ENCODE assay signal across 29 mouse cellular contexts in genomic region chr4:49456171-49456570, GRCm38 (mm10). TPM values are rescaled to one million over a fixed set of nuclear protein-coding genes. Genes with fewer than 3 reads are reported as not detected.
"Had no signal": no experiment of that assay in that cellular context is flagged by ENCODE, and none has a peak within 500 bp of the region (broad histone marks: within the 10 kb centered on the region; RNA-seq: fewer than 3 reads in every experiment).

No protein-coding gene starts in this region.

- H3K4me3 ChIP-seq: gastrocnemius, adult 2 months; heart, embryonic 10.5 days; heart, embryonic 12.5 days; hindbrain, embryonic 10.5 days; hindbrain, embryonic 12.5 days; intestine, embryonic 15.5 days; limb, embryonic 13.5 days; limb, embryonic 15.5 days had no signal

- H3K9me3 ChIP-seq: heart, embryonic 10.5 days; heart, embryonic 12.5 days; hindbrain, embryonic 10.5 days; hindbrain, embryonic 12.5 days; intestine, embryonic 15.5 days; limb, embryonic 13.5 days; limb, embryonic 15.5 days had no signal

- H3K36me3 ChIP-seq: heart, embryonic 10.5 days; heart, embryonic 12.5 days; hindbrain, embryonic 10.5 days; hindbrain, embryonic 12.5 days; intestine, embryonic 15.5 days; limb, embryonic 13.5 days; limb, embryonic 15.5 days had no signal

- H3K9ac ChIP-seq: heart, embryonic 12.5 days; hindbrain, embryonic 12.5 days; hindbrain, embryonic 14.5 days; intestine, embryonic 15.5 days; limb, embryonic 13.5 days; limb, embryonic 15.5 days had no signal

- DNase-seq: gastrocnemius, adult 2 months; gastrocnemius, postnatal 10 days; gastrocnemius, postnatal 25 days; heart, adult 18-20 months; heart, postnatal 10 days; heart, postnatal 4 days; kidney, adult 18-20 months; kidney, adult 8-10 months; kidney, postnatal 14 days; kidney, postnatal 36 days; layer of hippocampus, adult 9-11 months; layer of hippocampus, postnatal 36 days; left cerebral cortex, postnatal 4 days had no signal

- ATAC-seq: hindbrain, embryonic 16.5 days; inflammation-experienced regulatory T-cells, adult 6 months; intestine, embryonic 15.5 days; intestine, postnatal 0 days had no signal

- H3K4me1 ChIP-seq: heart, embryonic 10.5 days; heart, embryonic 12.5 days; hindbrain, embryonic 10.5 days; hindbrain, embryonic 12.5 days; intestine, embryonic 15.5 days; limb, embryonic 13.5 days; limb, embryonic 15.5 days had no signal

- H3K27ac ChIP-seq: gastrocnemius, adult 2 months; heart, embryonic 10.5 days; hindbrain, embryonic 10.5 days; hindbrain, embryonic 12.5 days; hindbrain, embryonic 14.5 days; intestine, embryonic 15.5 days; limb, embryonic 13.5 days; limb, embryonic 15.5 days had no signal

- H3K4me2 ChIP-seq: heart, embryonic 12.5 days; hindbrain, embryonic 12.5 days; hindbrain, embryonic 14.5 days; intestine, embryonic 15.5 days; limb, embryonic 13.5 days; limb, embryonic 15.5 days had no signal

- H3K27me3 ChIP-seq: heart, embryonic 12.5 days; hindbrain, embryonic 12.5 days; intestine, embryonic 15.5 days; limb, embryonic 13.5 days; limb, embryonic 15.5 days had no signal

RNA-seq across cellular contexts. Expression of gene Acnat1, which starts 17.5 kb away (rescaled TPM):
- polyA plus RNA-seq: frontal cortex, adult 2 months; heart, embryonic 10.5 days; heart, embryonic 12.5 days; heart, embryonic 14.5 days; heart, embryonic 16.5 days; hindbrain, embryonic 10.5 days; hindbrain, embryonic 12.5 days; hindbrain, embryonic 14.5 days; hindbrain, embryonic 16.5 days; inflammation-experienced regulatory T-cells, adult 6 months; kidney, embryonic 14.5 days; limb, embryonic 15.5 days had no signal

RNA-seq across cellular contexts. Expression of gene Acnat2, which starts 48.2 kb away (rescaled TPM):
- polyA plus RNA-seq: frontal cortex, adult 2 months; heart, embryonic 10.5 days; heart, embryonic 12.5 days; heart, embryonic 14.5 days; heart, embryonic 16.5 days; hindbrain, embryonic 10.5 days; hindbrain, embryonic 12.5 days; hindbrain, embryonic 14.5 days; hindbrain, embryonic 16.5 days; inflammation-experienced regulatory T-cells, adult 6 months; intestine, embryonic 15.5 days; intestine, postnatal 0 days; large intestine, adult 2 months; limb, embryonic 13.5 days; limb, embryonic 15.5 days had no signal

RNA-seq across cellular contexts. Expression of gene Baat, which starts 50.2 kb away (rescaled TPM):
- polyA plus RNA-seq: heart, embryonic 10.5 days; heart, embryonic 12.5 days; hindbrain, embryonic 14.5 days; hindbrain, embryonic 16.5 days; inflammation-experienced regulatory T-cells, adult 6 months; kidney, embryonic 14.5 days; limb, embryonic 15.5 days had no signal
